Mouse (Mus musculus) limb, embryonic 15.5 days (tissue): ENCODE data around the gene Tvp23b. TPM values are rescaled to one million over a fixed set of nuclear protein-coding genes. Genes with fewer than 3 reads are reported as not detected.

Source experiments
- ATAC-seq: fragments of 200-750 bp; cut with Nextera tagmentation; 2 replicates; pipeline ENCODE4 v1.8.0; 2017; ENCODE audit warnings: low read depth, moderate TSS enrichment; ENCODE audit not compliant: insufficient number of reproducible peaks, low FRiP score, low TSS enrichment
- H3K27ac ChIP-seq: fragments of 300-500 bp; sonication (generic); 2 replicates; pipeline ENCODE4 v1.5.1; 2015; ENCODE audit warnings: moderate library complexity, mild to moderate bottlenecking, inconsistent platforms
- H3K27me3 ChIP-seq: fragments of 300-500 bp; sonication (generic); 2 replicates; pipeline ENCODE4 v1.6.1; 2015; ENCODE audit warnings: inconsistent platforms
- H3K36me3 ChIP-seq: fragments of 300-500 bp; sonication (generic); 2 replicates; pipeline ENCODE4 v1.6.1; 2015; ENCODE audit warnings: inconsistent platforms
- H3K4me1 ChIP-seq: fragments of 300-500 bp; sonication (generic); 2 replicates; pipeline ENCODE4 v1.6.1; 2015; ENCODE audit warnings: inconsistent platforms
- H3K4me2 ChIP-seq: fragments of 300-500 bp; sonication (generic); 2 replicates; pipeline ENCODE4 v1.6.1; 2015; ENCODE audit warnings: mild to moderate bottlenecking, inconsistent platforms
- H3K4me3 ChIP-seq: fragments of 300-500 bp; sonication (generic); 2 replicates; pipeline ENCODE4 v1.5.1; 2015; ENCODE audit warnings: mild to moderate bottlenecking, inconsistent platforms
- H3K9ac ChIP-seq: fragments of 300-500 bp; sonication (generic); 2 replicates; pipeline ENCODE4 v1.6.1; 2015; ENCODE audit warnings: inconsistent platforms
- H3K9me3 ChIP-seq: fragments of 300-500 bp; sonication (generic); 2 replicates; pipeline ENCODE4 v1.6.1; 2016; ENCODE audit warnings: inconsistent platforms
- WGBS: fragments of 180-500 bp; shearing (Covaris S2); methylation state at CpG from one replicate; pipeline ENCODE4 v1.1.7; 2015; 5-methylcytosine and 5-hydroxymethylcytosine counted together
- polyA plus RNA-seq: library from polyadenylated mRNA; unstranded; fragments of >200 nt; fragmentation: Nextera tagmentation; extraction: Ambion mirVana; gene quantifications from 2 replicates; pipeline ENCODE4 v1.2.1, GENCODE M21; 2015

Tvp23b gene
- polyA plus RNA-seq, 1 experiment from 2014 or later: 82.1 TPM

- no peak for ATAC-seq
- no peaks in the 10 kb centered on the region for H3K27me3 ChIP-seq
These were observed 24.7 kb downstream of the Tvp23b start for GRCm38 (mm10) chr11:62903871-62904495.

GRCm38 (mm10) chr11:62909720-62910306 is 30.6 kb downstream of the Tvp23b start:
- Histone ChIP-seq H3K4me2 (no peak overlapping the region), H3K4me1 (peaks cover 7% of the 10 kb centered on the region), H3K27me3 (no peaks in the 10 kb centered on the region), H3K4me3 (no peak overlapping the region), H3K9me3 (no peaks in the 10 kb centered on the region), H3K27ac (no peak overlapping the region), H3K36me3 (no peaks in the 10 kb centered on the region), H3K9ac (no peak overlapping the region)
- 70% methylated on average over 3 of the region's 3 CpGs for WGBS
- ATAC-seq: no peak

More at GRCm38 (mm10) chr11:62903871-62904495, 24.7 kb downstream of the Tvp23b start:
- no peaks in the 10 kb centered on the region for H3K36me3 ChIP-seq
- H3K27ac ChIP-seq: no peak overlapping the region
- no peak overlapping the region for H3K4me2 ChIP-seq
- no peaks in the 10 kb centered on the region for H3K9me3 ChIP-seq
- no peak overlapping the region for H3K4me3 ChIP-seq
- no peak overlapping the region for H3K9ac ChIP-seq
- no peaks in the 10 kb centered on the region for H3K4me1 ChIP-seq
- WGBS: 57% methylated on average over 6 of the region's 6 CpGs

- WGBS: 44% methylated on average over 8 of the region's 8 CpGs
- H3K36me3 ChIP-seq: no peaks in the 10 kb centered on the region
- no peak overlapping the region for H3K4me3 ChIP-seq
- H3K27ac ChIP-seq: peak overlapping the region; percentile 67
- no peak overlapping the region for H3K4me2 ChIP-seq
- H3K4me1 ChIP-seq: peaks cover 7% of the 10 kb centered on the region
- no peaks in the 10 kb centered on the region for H3K27me3 ChIP-seq
- no peaks in the 10 kb centered on the region for H3K9me3 ChIP-seq
- H3K9ac ChIP-seq: no peak overlapping the region
- ATAC-seq: no peak
These were observed 32.1 kb downstream of the Tvp23b start for GRCm38 (mm10) chr11:62911362-62911761.

GRCm38 (mm10) chr11:62913141-62913540 is 33.9 kb downstream of the Tvp23b start:
- peaks cover 7% of the 10 kb centered on the region for H3K4me1 ChIP-seq
- H3K9ac ChIP-seq: no peak overlapping the region
- H3K4me2 ChIP-seq: no peak overlapping the region
- ATAC-seq: no peak
- no peaks in the 10 kb centered on the region for H3K9me3 ChIP-seq
- WGBS: 88% methylated on average over 2 of the region's 2 CpGs
- no peaks in the 10 kb centered on the region for H3K36me3 ChIP-seq
- no peak overlapping the region for H3K4me3 ChIP-seq
- H3K27me3 ChIP-seq: no peaks in the 10 kb centered on the region
- no peak overlapping the region for H3K27ac ChIP-seq

GRCm38 (mm10) chr11:62914532-62914931 is 35.3 kb downstream of the Tvp23b start:
- no peak overlapping the region for H3K9ac ChIP-seq
- no peak overlapping the region for H3K4me3 ChIP-seq
- no peak overlapping the region for H3K4me2 ChIP-seq
- no peaks in the 10 kb centered on the region for H3K27me3 ChIP-seq
- no peak overlapping the region for H3K27ac ChIP-seq
- peaks cover 7% of the 10 kb centered on the region for H3K4me1 ChIP-seq
- ATAC-seq: no peak
- no peaks in the 10 kb centered on the region for H3K9me3 ChIP-seq
- WGBS: 57% methylated on average over 6 of the region's 6 CpGs
- H3K36me3 ChIP-seq: no peaks in the 10 kb centered on the region

GRCm38 (mm10) chr11:62915486-62915885 is 36.2 kb downstream of the Tvp23b start:
- no peaks in the 10 kb centered on the region for H3K36me3 ChIP-seq
- no peak overlapping the region for H3K4me3 ChIP-seq
- H3K27ac ChIP-seq: no peak overlapping the region
- H3K4me1 ChIP-seq: peaks cover 13% of the 10 kb centered on the region
- 74% methylated on average over 2 of the region's 2 CpGs for WGBS
- no peak overlapping the region for H3K9ac ChIP-seq
- H3K9me3 ChIP-seq: no peaks in the 10 kb centered on the region
- H3K27me3 ChIP-seq: no peaks in the 10 kb centered on the region
- no peak overlapping the region for H3K4me2 ChIP-seq
- no peak for ATAC-seq

GRCm38 (mm10) chr11:62916765-62917164 is 37.5 kb downstream of the Tvp23b start:
- no peaks in the 10 kb centered on the region for H3K36me3 ChIP-seq
- H3K4me2 ChIP-seq: no peak overlapping the region
- no peak overlapping the region for H3K27ac ChIP-seq
- peaks cover 13% of the 10 kb centered on the region for H3K4me1 ChIP-seq
- 17% methylated on average over 2 of the region's 2 CpGs for WGBS
- H3K9ac ChIP-seq: no peak overlapping the region
- H3K4me3 ChIP-seq: no peak overlapping the region
- no peaks in the 10 kb centered on the region for H3K27me3 ChIP-seq
- H3K9me3 ChIP-seq: no peaks in the 10 kb centered on the region
- no peak for ATAC-seq

GRCm38 (mm10) chr11:62919946-62920742 is 40.9 kb downstream of the Tvp23b start:
- peak overlapping the region; percentile 20; the same call in 1 of the 2 replicates for H3K4me2 ChIP-seq
- H3K4me1 ChIP-seq: peaks cover 16% of the 10 kb centered on the region
- H3K4me3 ChIP-seq: peak overlapping the region; percentile 26
- 34% methylated on average over 6 of the region's 6 CpGs for WGBS
- no peaks in the 10 kb centered on the region for H3K36me3 ChIP-seq
- no peaks in the 10 kb centered on the region for H3K9me3 ChIP-seq
- no peaks in the 10 kb centered on the region for H3K27me3 ChIP-seq
- peak; percentile 71 for ATAC-seq
- peak overlapping the region; percentile 95 for H3K27ac ChIP-seq
- no peak overlapping the region for H3K9ac ChIP-seq

- Histone ChIP-seq H3K27ac (peak overlapping the region; percentile 95), H3K27me3 (no peaks in the 10 kb centered on the region), H3K4me2 (peak overlapping the region; percentile 25; the same call in 1 of the 2 replicates), H3K4me1 (peaks cover 16% of the 10 kb centered on the region), H3K9me3 (no peaks in the 10 kb centered on the region), H3K36me3 (no peaks in the 10 kb centered on the region), H3K4me3 (peak overlapping the region; percentile 26), H3K9ac (no peak overlapping the region)
- ATAC-seq: peak; percentile 22; the same call in 1 of the 2 replicates
- WGBS: 8% methylated on average over 6 of the region's 6 CpGs
These were observed 41.4 kb downstream of the Tvp23b start for GRCm38 (mm10) chr11:62920743-62921050.

- H3K9me3 ChIP-seq: no peaks in the 10 kb centered on the region
- H3K4me3 ChIP-seq: peak overlapping the region; percentile 26
- peak overlapping the region; percentile 95 for H3K27ac ChIP-seq
- no peaks in the 10 kb centered on the region for H3K27me3 ChIP-seq
- no peaks in the 10 kb centered on the region for H3K36me3 ChIP-seq
- peak overlapping the region; percentile 41 for H3K4me2 ChIP-seq
- peak; percentile 86 for ATAC-seq
- H3K4me1 ChIP-seq: peaks cover 16% of the 10 kb centered on the region
- H3K9ac ChIP-seq: 0 out of 2 replicates have a peak overlapping the region, but pooled peaks have one; percentile 1
- WGBS: 11% methylated on average over 25 of the region's 25 CpGs
These were observed 42.1 kb downstream of the Tvp23b start for GRCm38 (mm10) chr11:62921052-62921977.

- Histone ChIP-seq H3K36me3 (no peaks in the 10 kb centered on the region), H3K4me2 (no peak overlapping the region), H3K9ac (no peak overlapping the region), H3K4me3 (no peak overlapping the region), H3K27ac (peak overlapping the region; percentile 55; the same call in 1 of the 2 replicates), H3K9me3 (0 out of 2 replicates have a peak, but pooled peaks cover 4% of the 10 kb centered on the region), H3K4me1 (peaks cover 16% of the 10 kb centered on the region), H3K27me3 (no peaks in the 10 kb centered on the region)
- ATAC-seq: no peak
- WGBS: 73% methylated on average over 6 of the region's 6 CpGs
These were observed 45.0 kb downstream of the Tvp23b start for GRCm38 (mm10) chr11:62924091-62924761.
